Mouse (Mus musculus) neural tube, embryonic 11.5 days (tissue): ENCODE data around the gene Itpripl2. TPM values are rescaled to one million over a fixed set of nuclear protein-coding genes. Genes with fewer than 3 reads are reported as not detected.
A peak's percentile ranks its signal among the peaks of the same experiment; 100 is the strongest.

Experiments used
- ATAC-seq: fragments of 200-750 bp; cut with Nextera tagmentation; 2 replicates; pipeline ENCODE4 v1.8.0; 2017; ENCODE audit warnings: moderate number of reproducible peaks, mild to moderate bottlenecking, moderate TSS enrichment, moderate library complexity; ENCODE audit not compliant: insufficient read depth, low FRiP score, low TSS enrichment
- DNase-seq: peaks from one replicate; pipeline ENCODE4 v3.0.0-alpha.2; 2015; ENCODE audit warnings: low spot score
- H3K27ac ChIP-seq: fragments of 300-500 bp; sonication (generic); 2 replicates; pipeline ENCODE4 v1.5.1; 2014; ENCODE audit warnings: low read depth, mild to moderate bottlenecking, low read length
- H3K27me3 ChIP-seq: fragments of 300-500 bp; sonication (generic); 2 replicates; pipeline ENCODE4 v1.6.1; 2014; ENCODE audit warnings: mild to moderate bottlenecking, low read length, mixed read lengths; ENCODE audit not compliant: control insufficient read depth, insufficient read depth
- H3K36me3 ChIP-seq: fragments of 300-500 bp; sonication (generic); 2 replicates; pipeline ENCODE4 v1.6.1; 2014; ENCODE audit warnings: mild to moderate bottlenecking, low read length, moderate library complexity, mixed read lengths; ENCODE audit not compliant: control insufficient read depth, insufficient read depth
- H3K4me1 ChIP-seq: fragments of 300-500 bp; sonication (generic); 2 replicates; pipeline ENCODE4 v1.6.1; 2014; ENCODE audit warnings: low read length, mixed read lengths; ENCODE audit not compliant: control insufficient read depth, insufficient read depth
- H3K4me2 ChIP-seq: fragments of 300-500 bp; sonication (generic); 2 replicates; pipeline ENCODE4 v1.6.1; 2014; ENCODE audit warnings: low read depth, mild to moderate bottlenecking, moderate library complexity
- H3K4me3 ChIP-seq: fragments of 300-500 bp; sonication (generic); 2 replicates; pipeline ENCODE4 v1.5.1; 2014; ENCODE audit warnings: low read depth, low read length
- H3K9ac ChIP-seq: fragments of 300-500 bp; sonication (generic); 2 replicates; pipeline ENCODE4 v1.6.1; 2014; ENCODE audit warnings: mild to moderate bottlenecking, low read length
- H3K9me3 ChIP-seq: fragments of 300-500 bp; sonication (generic); 2 replicates; pipeline ENCODE4 v1.6.1; 2016; ENCODE audit warnings: low read length; ENCODE audit not compliant: control insufficient read depth
- WGBS: fragments of 180-500 bp; shearing (Covaris S2); extraction: QIAGEN DNeasy Blood & Tissue Kit; methylation state at CpG from one replicate; pipeline ENCODE4 v1.1.7; 2014; 5-methylcytosine and 5-hydroxymethylcytosine counted together
- polyA plus RNA-seq: library from polyadenylated mRNA; unstranded; fragments of >200 nt; fragmentation: Nextera tagmentation; extraction: Ambion mirVana; gene quantifications from 2 replicates; pipeline ENCODE4 v1.2.1, GENCODE M21; 2014

Itpripl2 gene
- polyA plus RNA-seq, 1 experiment from 2014 or later, result 1.1 TPM

DNA sequence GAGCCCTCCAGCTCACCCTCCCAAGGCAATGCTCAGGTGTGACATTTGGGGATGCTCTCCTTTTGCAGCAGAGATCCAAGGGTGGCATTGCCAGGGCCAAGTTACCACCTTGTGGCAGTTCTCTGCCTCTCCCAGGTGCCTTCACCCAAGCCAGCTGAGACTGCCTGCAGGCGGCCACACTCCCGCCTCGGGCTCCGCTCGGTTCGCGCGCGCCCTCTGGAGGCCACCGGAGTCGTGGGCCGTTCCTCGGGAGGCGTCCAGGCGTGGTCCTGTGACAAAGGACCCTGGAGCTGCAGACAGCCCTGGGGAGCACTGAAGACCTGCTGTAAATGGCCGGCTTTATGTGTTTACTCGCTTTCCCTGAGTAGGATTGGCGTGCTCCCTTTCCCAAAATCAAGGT, 26.9 kb upstream of the Itpripl2 start:
- Histone ChIP-seq H3K27ac (no peak overlapping the region), H3K9me3 (no peaks in the 10 kb centered on the region), H3K4me2 (no peak overlapping the region), H3K27me3 (no peaks in the 10 kb centered on the region), H3K36me3 (no peaks in the 10 kb centered on the region), H3K4me1 (no peaks in the 10 kb centered on the region), H3K9ac (no peak overlapping the region), H3K4me3 (no peak overlapping the region)
- WGBS, result under 1% methylated on average over 18 of the region's 18 CpGs
- ATAC-seq (peak; percentile 79), DNase-seq (peak; percentile 88)

DNA sequence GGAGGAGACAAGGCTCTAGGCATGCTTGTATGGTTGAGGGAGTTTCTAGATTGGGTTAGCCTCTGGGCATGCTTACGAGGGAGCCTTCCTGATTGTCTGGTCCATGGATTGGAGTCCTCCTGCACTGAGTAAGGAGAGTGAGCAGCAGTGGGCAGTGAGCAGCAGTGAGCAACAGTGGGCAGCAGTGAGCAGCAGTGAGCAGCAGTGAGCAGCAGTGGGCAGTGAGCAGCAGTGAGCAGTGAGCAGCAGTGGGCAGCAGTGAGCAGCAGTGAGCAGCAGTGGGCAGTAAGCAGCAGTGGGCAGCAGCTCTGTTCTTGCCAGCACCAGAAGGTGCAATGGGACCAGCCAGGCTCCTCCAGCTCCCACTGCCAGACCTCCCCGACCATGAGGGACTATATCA, 26.0 kb upstream of the Itpripl2 start:
- WGBS, result 78% methylated on average over 2 of the region's 2 CpGs
- H3K4me3 ChIP-seq, result no peak overlapping the region
- DNase-seq, result peak; percentile 37
- no peaks in the 10 kb centered on the region for H3K36me3 ChIP-seq
- H3K4me2 ChIP-seq, result no peak overlapping the region
- H3K4me1 ChIP-seq, result no peaks in the 10 kb centered on the region
- no peak; the same call in 1 of the 2 replicates for ATAC-seq
- no peaks in the 10 kb centered on the region for H3K9me3 ChIP-seq
- no peak overlapping the region for H3K9ac ChIP-seq
- no peaks in the 10 kb centered on the region for H3K27me3 ChIP-seq
- no peak overlapping the region for H3K27ac ChIP-seq

DNA sequence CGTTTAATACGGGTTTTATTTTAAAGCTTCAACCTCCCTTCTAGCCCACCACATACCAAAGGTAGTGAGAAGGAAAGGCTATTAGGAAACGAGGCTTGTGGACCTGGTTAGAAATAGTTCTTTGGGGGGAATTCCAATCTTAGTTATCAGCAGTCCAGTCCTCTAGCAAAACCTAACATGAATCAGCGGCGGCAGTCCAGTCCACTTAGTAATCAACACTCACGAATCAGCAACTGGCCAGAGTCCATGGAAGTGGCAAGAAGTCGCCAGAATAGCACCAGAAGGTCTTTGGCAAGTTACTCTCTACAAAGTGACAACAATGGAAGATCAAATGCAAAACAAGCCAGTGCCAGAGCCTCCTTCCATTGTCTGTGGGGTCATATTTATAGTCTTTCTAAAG, 16.8 kb upstream of the Itpripl2 start:
- DNase-seq (no peak), ATAC-seq (no peak)
- H3K27me3 ChIP-seq, result no peaks in the 10 kb centered on the region
- no peak overlapping the region for H3K4me3 ChIP-seq
- H3K4me2 ChIP-seq, result no peak overlapping the region
- no peaks in the 10 kb centered on the region for H3K36me3 ChIP-seq
- no peak overlapping the region for H3K27ac ChIP-seq
- no peak overlapping the region for H3K9ac ChIP-seq
- H3K9me3 ChIP-seq, result no peaks in the 10 kb centered on the region
- WGBS, result 82% methylated on average over 7 of the region's 7 CpGs
- no peaks in the 10 kb centered on the region for H3K4me1 ChIP-seq

DNA sequence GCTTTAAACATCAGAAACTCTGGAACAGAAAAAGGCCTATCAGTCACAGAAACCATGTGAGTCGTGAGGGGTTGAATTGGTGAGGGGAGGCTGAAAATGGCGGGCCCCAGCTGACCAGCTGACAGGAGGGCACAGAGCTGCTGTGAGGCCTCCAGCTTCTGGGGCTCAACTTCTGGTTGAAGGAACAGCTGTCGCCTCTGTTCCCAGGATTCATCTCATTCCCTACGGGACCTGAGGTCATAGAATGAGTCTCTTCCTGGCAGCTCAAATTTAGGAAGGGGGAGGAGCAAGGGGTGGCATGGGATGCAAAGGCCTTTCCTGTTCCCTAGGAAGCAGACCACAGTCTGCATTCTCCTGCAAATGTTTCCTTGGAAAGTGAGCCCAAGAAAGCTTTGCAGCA, 12.1 kb upstream of the Itpripl2 start:
- Histone ChIP-seq H3K4me3 (no peak overlapping the region), H3K36me3 (no peaks in the 10 kb centered on the region), H3K27me3 (no peaks in the 10 kb centered on the region), H3K4me1 (no peaks in the 10 kb centered on the region), H3K9ac (no peak overlapping the region), H3K9me3 (no peaks in the 10 kb centered on the region), H3K27ac (no peak overlapping the region), H3K4me2 (no peak overlapping the region)
- DNase-seq (no peak), ATAC-seq (no peak)
- WGBS, result 53% methylated on average over 4 of the region's 4 CpGs

DNA sequence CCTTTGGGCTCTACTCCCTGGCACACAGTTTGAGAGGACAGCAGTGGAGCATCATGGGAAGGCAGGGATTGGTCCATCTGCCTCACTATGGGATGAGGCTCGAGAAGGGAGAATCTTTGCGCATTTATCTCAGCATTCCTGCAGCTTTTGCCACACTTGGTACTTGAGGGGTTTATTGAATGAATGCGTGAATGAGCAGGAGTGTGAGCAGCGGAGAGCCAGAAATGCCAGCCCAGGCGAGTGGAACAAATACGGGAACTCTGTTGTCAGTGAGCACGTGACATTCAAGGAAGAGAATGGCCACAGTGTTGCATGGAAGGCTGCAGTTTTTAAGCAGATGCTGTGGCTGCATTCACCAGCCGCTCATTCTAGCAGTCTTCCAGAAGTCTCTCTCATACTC, 10.6 kb upstream of the Itpripl2 start:
- Histone ChIP-seq H3K27ac (no peak overlapping the region), H3K4me2 (no peak overlapping the region), H3K9me3 (peaks cover 3% of the 10 kb centered on the region; the same call in 1 of the 2 replicates), H3K27me3 (no peaks in the 10 kb centered on the region), H3K9ac (no peak overlapping the region), H3K4me1 (no peaks in the 10 kb centered on the region), H3K4me3 (no peak overlapping the region), H3K36me3 (no peaks in the 10 kb centered on the region)
- no peak for ATAC-seq
- DNase-seq, result no peak
- WGBS, result 75% methylated on average over 8 of the region's 8 CpGs

DNA sequence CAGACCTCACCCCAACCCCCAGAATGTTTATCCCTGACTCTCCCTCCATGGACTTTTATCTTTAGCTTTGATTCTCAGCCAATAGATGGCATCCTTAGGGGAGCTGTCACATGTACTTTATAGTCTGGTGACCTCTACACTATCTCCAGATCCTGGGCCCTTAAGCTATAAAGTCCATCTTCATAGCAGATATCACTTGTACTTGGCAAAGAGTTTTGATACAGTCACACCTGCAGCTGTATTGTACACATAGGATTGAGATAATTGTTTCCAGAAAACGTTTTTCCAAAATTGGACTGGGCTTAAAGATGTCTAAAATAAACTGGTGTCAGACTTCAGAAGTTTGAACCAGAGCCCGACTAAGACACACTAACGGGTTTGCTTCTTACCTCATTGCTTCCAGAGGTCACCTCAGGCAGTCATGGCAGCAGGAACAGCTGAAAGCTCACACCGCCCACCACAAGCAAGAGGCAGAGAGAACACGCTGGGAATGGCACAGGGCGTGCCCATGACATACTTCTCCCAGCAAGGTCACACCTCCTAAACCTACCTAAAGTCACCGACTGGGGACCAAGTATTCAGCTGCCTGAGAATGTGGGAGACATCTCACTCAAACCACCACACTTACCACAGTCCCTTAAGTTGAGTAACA, 8.1 kb upstream of the Itpripl2 start:
- 82% methylated on average over 7 of the region's 7 CpGs for WGBS
- Histone ChIP-seq H3K4me2 (no peak overlapping the region), H3K27me3 (no peaks in the 10 kb centered on the region), H3K9ac (no peak overlapping the region), H3K27ac (no peak overlapping the region), H3K36me3 (no peaks in the 10 kb centered on the region), H3K9me3 (peaks cover 4% of the 10 kb centered on the region; the same call in 1 of the 2 replicates), H3K4me3 (no peak overlapping the region), H3K4me1 (no peaks in the 10 kb centered on the region)
- ATAC-seq (no peak), DNase-seq (no peak)

DNA sequence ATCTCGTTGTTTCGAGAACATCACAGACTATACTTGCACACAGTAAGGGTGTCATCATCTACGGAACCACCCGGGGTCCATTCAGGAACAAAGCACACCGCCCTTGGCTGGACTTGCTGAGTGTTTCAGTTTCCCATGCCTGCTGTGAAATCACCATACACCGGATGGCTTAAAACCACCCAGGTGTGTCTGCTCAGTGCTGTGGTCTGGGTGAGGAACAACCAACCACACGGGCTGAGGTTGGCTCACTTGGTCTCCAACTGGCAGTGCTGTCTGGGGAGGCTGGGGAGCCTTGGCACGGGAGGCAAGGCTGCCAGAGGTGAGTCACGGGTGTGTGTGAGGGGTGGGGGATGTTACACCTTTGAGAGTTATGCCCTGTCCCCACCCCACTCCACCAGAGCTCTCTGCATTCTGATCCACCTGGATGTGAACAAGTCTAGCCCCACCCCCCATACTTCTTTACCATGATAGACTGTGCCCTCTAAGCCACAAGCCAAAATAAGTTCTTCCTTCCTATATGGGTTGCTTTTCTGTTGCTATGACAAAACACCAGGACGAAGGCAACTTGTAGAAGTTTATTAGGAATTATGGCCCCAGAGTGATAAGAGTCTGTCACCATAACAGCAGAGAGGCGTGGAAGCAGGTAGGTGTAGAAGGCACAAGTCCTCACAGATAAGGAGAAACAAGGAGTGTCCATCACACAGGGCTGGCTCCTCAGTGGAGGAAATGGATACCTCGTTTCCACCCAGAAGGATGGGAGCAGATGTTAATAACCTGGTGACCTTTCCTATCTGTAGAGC, 7.4 kb upstream of the Itpripl2 start:
- ATAC-seq, result no peak
- no peaks in the 10 kb centered on the region for H3K27me3 ChIP-seq
- no peak overlapping the region for H3K4me2 ChIP-seq
- WGBS, result 85% methylated on average over 12 of the region's 12 CpGs
- no peaks in the 10 kb centered on the region for H3K4me1 ChIP-seq
- H3K9me3 ChIP-seq, result peaks cover 4% of the 10 kb centered on the region; the same call in 1 of the 2 replicates
- no peak for DNase-seq
- no peak overlapping the region for H3K4me3 ChIP-seq
- H3K36me3 ChIP-seq, result no peaks in the 10 kb centered on the region
- H3K9ac ChIP-seq, result no peak overlapping the region
- no peak overlapping the region for H3K27ac ChIP-seq

DNA sequence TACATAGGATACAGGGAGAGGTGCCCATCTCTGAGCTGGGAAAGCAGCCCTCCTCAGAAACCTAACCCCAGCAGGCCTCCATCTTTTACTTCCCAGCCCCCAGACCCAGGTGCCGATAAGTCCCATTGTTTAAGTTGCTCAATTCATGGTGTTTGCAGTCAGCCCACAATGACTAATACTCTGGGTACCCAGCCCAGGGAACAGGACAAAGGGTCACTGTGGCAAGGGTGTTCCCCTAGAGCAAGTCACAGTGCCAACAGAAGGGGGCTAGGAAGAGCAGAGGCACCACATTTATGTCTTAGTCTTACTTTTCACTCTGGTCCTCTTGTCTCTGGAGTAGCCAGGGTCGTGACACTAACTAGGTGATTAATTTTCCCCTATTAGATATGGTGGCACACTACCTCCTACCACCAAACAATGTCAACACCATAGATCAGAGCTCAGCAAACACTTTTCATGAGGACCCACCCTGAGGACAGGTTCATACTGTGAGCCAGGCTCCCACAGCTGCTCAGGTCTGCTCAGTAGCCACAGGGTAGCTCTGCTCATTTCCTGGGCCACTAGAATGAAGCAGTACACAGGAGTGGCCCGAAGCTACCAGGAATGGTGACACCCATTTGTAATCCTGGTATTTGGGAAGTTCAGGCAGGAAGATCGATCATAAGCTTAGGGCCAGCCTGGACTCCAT, 3.3 kb upstream of the Itpripl2 start:
- no peak overlapping the region for H3K27ac ChIP-seq
- no peak overlapping the region for H3K4me3 ChIP-seq
- H3K27me3 ChIP-seq, result peaks cover 16% of the 10 kb centered on the region
- DNase-seq, result no peak
- ATAC-seq, result no peak
- H3K36me3 ChIP-seq, result no peaks in the 10 kb centered on the region; the same call in 1 of the 2 replicates
- H3K4me1 ChIP-seq, result peaks cover 3% of the 10 kb centered on the region; the same call in 1 of the 2 replicates
- H3K9me3 ChIP-seq, result peaks cover 4% of the 10 kb centered on the region; the same call in 1 of the 2 replicates
- no peak overlapping the region for H3K4me2 ChIP-seq
- H3K9ac ChIP-seq, result no peak overlapping the region
- 81% methylated on average over 4 of the region's 4 CpGs for WGBS
